ENCODE assay signal across 8 mouse cellular contexts in the genomic region with DNA sequence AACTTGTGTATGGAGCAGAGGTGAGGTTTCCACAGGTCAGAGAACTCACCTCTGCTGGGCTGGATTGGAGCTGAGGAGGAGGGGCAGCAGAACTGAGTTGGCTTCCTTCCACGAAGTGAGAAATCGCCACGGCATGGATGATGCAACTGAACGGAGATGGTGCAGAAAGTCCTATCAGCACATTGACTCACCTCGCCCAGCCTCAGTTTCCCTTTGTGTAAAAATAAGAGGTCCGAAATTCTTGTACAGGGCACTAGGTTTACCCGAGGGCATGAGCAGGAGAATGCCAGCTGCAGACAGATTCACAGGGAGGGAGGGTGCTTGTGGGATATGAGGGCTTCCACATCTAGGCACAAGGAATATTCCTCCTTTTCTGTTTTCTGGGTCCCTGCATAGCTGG.
A peak's percentile ranks its signal among the peaks of the same experiment; 100 is the strongest.
DNase-seq lines count a peak whose midpoint lies in the region; ATAC-seq and TF ChIP-seq lines count a peak whose summit lies in the region.

No protein-coding gene starts in this region.

- H3K4me3 ChIP-seq in kidney, embryonic 14.5 days (ENCODE audit: low read length), result no peak overlapping the region
- no peak overlapping the region for H3K4me3 ChIP-seq in forebrain, embryonic 11.5 days (ENCODE audit: low read depth, low read length)
- H3K4me3 ChIP-seq in hindbrain, embryonic 12.5 days, result no peak overlapping the region
- H3K4me3 ChIP-seq in midbrain, postnatal 0 days (ENCODE audit: low read depth, low read length), result no peak overlapping the region

- H3K9ac ChIP-seq in kidney, embryonic 14.5 days (ENCODE audit: low read depth, low read length), result no peak overlapping the region
- H3K9ac ChIP-seq in forebrain, embryonic 11.5 days (ENCODE audit: low read length), result no peak overlapping the region
- H3K9ac ChIP-seq in hindbrain, embryonic 12.5 days, result peak overlapping the region; percentile 64; the same call in 1 of the 2 replicates
- no peak overlapping the region for H3K9ac ChIP-seq in midbrain, postnatal 0 days (replicated peaks; ENCODE audit: low read length, poor library complexity, severe bottlenecking)

- DNase-seq in kidney, postnatal 14 days, result peak; percentile 17
- peak; percentile 45 for DNase-seq in forebrain, embryonic 11.5 days (ENCODE audit: low spot score)
- DNase-seq in midbrain, postnatal 0 days (ENCODE audit: low spot score), result no peak
- no peak for DNase-seq in spleen, postnatal 4 days (ENCODE audit: low spot score in 2 of 2)
- no peak for DNase-seq in ovary, postnatal 14 days (ENCODE audit: low spot score)
- no peak for DNase-seq in urinary bladder, postnatal 4 days (ENCODE audit: low spot score in 2 of 2)

- 50% methylated on average over 7 of the region's 7 CpGs for WGBS in kidney, embryonic 14.5 days
- 62% methylated on average over 7 of the region's 7 CpGs for WGBS in forebrain, embryonic 11.5 days
- 66% methylated on average over 7 of the region's 7 CpGs for WGBS in hindbrain, embryonic 12.5 days
- 62% methylated on average over 7 of the region's 7 CpGs for WGBS in midbrain, postnatal 0 days

- no peak for TF ChIP-seq CTCF in midbrain, postnatal 0 days (IDR thresholded peaks at IDR 0.05)

- H3K9me3 ChIP-seq in kidney, embryonic 14.5 days (ENCODE audit: control insufficient read depth, low read length), result no peaks in the 10 kb centered on the region
- no peaks in the 10 kb centered on the region for H3K9me3 ChIP-seq in forebrain, embryonic 11.5 days (ENCODE audit: control insufficient read depth, low read length)
- no peaks in the 10 kb centered on the region for H3K9me3 ChIP-seq in hindbrain, embryonic 12.5 days (replicated peaks)
- H3K9me3 ChIP-seq in midbrain, postnatal 0 days (ENCODE audit: low read length), result no peaks in the 10 kb centered on the region

- H3K4me1 ChIP-seq in kidney, embryonic 14.5 days (ENCODE audit: control insufficient read depth, insufficient read depth, low read length), result peaks cover 6% of the 10 kb centered on the region; the same call in 1 of the 2 replicates
- 0 out of 2 replicates have a peak, but pooled peaks cover 2% of the 10 kb centered on the region for H3K4me1 ChIP-seq in forebrain, embryonic 11.5 days (replicated peaks; ENCODE audit: control insufficient read depth, insufficient read depth, low read length)
- H3K4me1 ChIP-seq in hindbrain, embryonic 12.5 days, result peaks cover 17% of the 10 kb centered on the region
- H3K4me1 ChIP-seq in midbrain, postnatal 0 days (ENCODE audit: insufficient read depth, low read length), result peaks cover 10% of the 10 kb centered on the region; the same call in 1 of the 2 replicates

- no peak overlapping the region for H3K27ac ChIP-seq in kidney, embryonic 14.5 days (ENCODE audit: low read depth, low read length)
- no peak overlapping the region for H3K27ac ChIP-seq in forebrain, embryonic 11.5 days (ENCODE audit: low read depth, low read length)
- 0 out of 2 replicates have a peak overlapping the region, but pooled peaks have one; percentile 84 for H3K27ac ChIP-seq in hindbrain, embryonic 12.5 days
- peak overlapping the region; percentile 88 for H3K27ac ChIP-seq in midbrain, postnatal 0 days (ENCODE audit: low read depth, low read length)

- H3K27me3 ChIP-seq in kidney, embryonic 14.5 days (ENCODE audit: control insufficient read depth, insufficient read depth, low read length), result 0 out of 2 replicates have a peak, but pooled peaks cover 3% of the 10 kb centered on the region
- H3K27me3 ChIP-seq in forebrain, embryonic 11.5 days (ENCODE audit: control insufficient read depth, insufficient read depth, low read length), result no peaks in the 10 kb centered on the region
- H3K27me3 ChIP-seq in hindbrain, embryonic 12.5 days, result peaks cover 14% of the 10 kb centered on the region; the same call in 1 of the 2 replicates
- H3K27me3 ChIP-seq in midbrain, postnatal 0 days (ENCODE audit: insufficient read depth, low read length), result no peaks in the 10 kb centered on the region

- no peak for ATAC-seq in kidney, embryonic 14.5 days (ENCODE audit: low FRiP score, low TSS enrichment)
- peak; percentile 28; the same call in 1 of the 2 replicates for ATAC-seq in forebrain, embryonic 11.5 days (replicated peaks; ENCODE audit: low FRiP score)
- ATAC-seq in hindbrain, embryonic 12.5 days (ENCODE audit: low FRiP score), result peak; percentile 1; the same call in 1 of the 2 replicates
- ATAC-seq in midbrain, postnatal 0 days (ENCODE audit: low FRiP score), result no peak

- no peak overlapping the region for H3K4me2 ChIP-seq in kidney, embryonic 14.5 days (replicated peaks; ENCODE audit: low read depth, low read length)
- H3K4me2 ChIP-seq in forebrain, embryonic 11.5 days (ENCODE audit: low read depth, low read length, severe bottlenecking), result no peak overlapping the region
- peak overlapping the region; percentile 56; the same call in 1 of the 2 replicates for H3K4me2 ChIP-seq in hindbrain, embryonic 12.5 days (replicated peaks)
- H3K4me2 ChIP-seq in midbrain, postnatal 0 days (ENCODE audit: low read depth, low read length, poor library complexity, severe bottlenecking), result peak overlapping the region; percentile 70; the same call in 1 of the 2 replicates

- no peaks in the 10 kb centered on the region for H3K36me3 ChIP-seq in kidney, embryonic 14.5 days (ENCODE audit: control insufficient read depth, insufficient read depth, low read length)
- H3K36me3 ChIP-seq in forebrain, embryonic 11.5 days (ENCODE audit: control insufficient read depth, insufficient read depth, low read length), result no peaks in the 10 kb centered on the region
- no peaks in the 10 kb centered on the region for H3K36me3 ChIP-seq in hindbrain, embryonic 12.5 days
- no peaks in the 10 kb centered on the region for H3K36me3 ChIP-seq in midbrain, postnatal 0 days (ENCODE audit: insufficient read depth, low read length)

Comparison
In these comparisons a context has a peak if more than half of its experiments do, and no peak if none do; other contexts are left out.
1. DNase-seq: peak in kidney, postnatal 14 days (single experiment) and forebrain, embryonic 11.5 days (single experiment); none in midbrain, postnatal 0 days (single experiment), spleen, postnatal 4 days (0 of 2), ovary, postnatal 14 days (single experiment) and urinary bladder, postnatal 4 days (0 of 2).
2. ATAC-seq: peak in forebrain, embryonic 11.5 days (single experiment) and hindbrain, embryonic 12.5 days (single experiment); none in kidney, embryonic 14.5 days (single experiment) and midbrain, postnatal 0 days (single experiment).
3. H3K27ac ChIP-seq: peak in hindbrain, embryonic 12.5 days (single experiment) and midbrain, postnatal 0 days (single experiment); none in kidney, embryonic 14.5 days (single experiment) and forebrain, embryonic 11.5 days (single experiment).
4. H3K4me2 ChIP-seq: peak in hindbrain, embryonic 12.5 days (single experiment) and midbrain, postnatal 0 days (single experiment); none in kidney, embryonic 14.5 days (single experiment) and forebrain, embryonic 11.5 days (single experiment).